Mouse (Mus musculus): Measurements from ENCODE around the gene Ehhadh. TPM values are rescaled to one million over a fixed set of nuclear protein-coding genes. Genes with fewer than 3 reads are reported as not detected.
A peak's percentile ranks its signal among the peaks of the same experiment; 100 is the strongest.

Ehhadh gene
- polyA plus RNA-seq, 1 experiment from 2014 or later, result 2.5 TPM

- H3K4me2 ChIP-seq (replicated peaks; ENCODE audit: low read depth, low read length), result no peak overlapping the region
- no peak overlapping the region for H3K27ac ChIP-seq (ENCODE audit: low read length)
- H3K4me3 ChIP-seq (ENCODE audit: low read depth, low read length), result no peak overlapping the region
- no peaks in the 10 kb centered on the region for H3K9me3 ChIP-seq (ENCODE audit: low read length)
- no peak for ATAC-seq
- peaks cover 3% of the 10 kb centered on the region; the same call in 1 of the 2 replicates for H3K4me1 ChIP-seq (ENCODE audit: insufficient read depth, low read depth, low read length)
- H3K9ac ChIP-seq (replicated peaks; ENCODE audit: low read depth), result no peak overlapping the region
- H3K36me3 ChIP-seq (ENCODE audit: insufficient read depth, low read length), result no peaks in the 10 kb centered on the region
- no peaks in the 10 kb centered on the region for H3K27me3 ChIP-seq (replicated peaks; ENCODE audit: insufficient read depth, low read length)
- WGBS, result 4% methylated on average over 1 of the region's 1 CpGs
- DNase-seq (ENCODE audit: low spot score), result no peak
- TF ChIP-seq CTCF (IDR thresholded peaks at IDR 0.05), result peak; percentile 9; the same call in 1 of the 2 replicates
- TF ChIP-seq EP300 (IDR thresholded peaks at IDR 0.05), result no peak
These were observed 2.9 kb upstream of the Ehhadh start for GRCm38 (mm10) chr16:21790469-21790868.

- TF ChIP-seq CTCF (IDR thresholded peaks at IDR 0.05) (no peak), EP300 (IDR thresholded peaks at IDR 0.05) (no peak)
- H3K27me3 ChIP-seq (replicated peaks; ENCODE audit: insufficient read depth, low read length), result no peaks in the 10 kb centered on the region
- no peak overlapping the region for H3K27ac ChIP-seq (ENCODE audit: low read length)
- peaks cover 3% of the 10 kb centered on the region; the same call in 1 of the 2 replicates for H3K4me1 ChIP-seq (ENCODE audit: insufficient read depth, low read depth, low read length)
- H3K36me3 ChIP-seq (ENCODE audit: insufficient read depth, low read length), result no peaks in the 10 kb centered on the region
- no peaks in the 10 kb centered on the region for H3K9me3 ChIP-seq (ENCODE audit: low read length)
- ATAC-seq (no peak), DNase-seq (ENCODE audit: low spot score) (no peak)
- H3K4me3 ChIP-seq (ENCODE audit: low read depth, low read length), result no peak overlapping the region
- H3K4me2 ChIP-seq (replicated peaks; ENCODE audit: low read depth, low read length), result no peak overlapping the region
- no peak overlapping the region for H3K9ac ChIP-seq (replicated peaks; ENCODE audit: low read depth)
- 77% methylated on average over 2 of the region's 2 CpGs for WGBS
These were observed 1.6 kb upstream of the Ehhadh start for GRCm38 (mm10) chr16:21789180-21789579.

GRCm38 (mm10) chr16:21788581-21788980, 974 bp upstream of the Ehhadh start:
- Histone ChIP-seq H3K4me1 (ENCODE audit: insufficient read depth, low read depth, low read length) (peaks cover 3% of the 10 kb centered on the region; the same call in 1 of the 2 replicates), H3K27ac (ENCODE audit: low read length) (no peak overlapping the region), H3K9ac (replicated peaks; ENCODE audit: low read depth) (no peak overlapping the region), H3K27me3 (replicated peaks; ENCODE audit: insufficient read depth, low read length) (no peaks in the 10 kb centered on the region), H3K4me3 (ENCODE audit: low read depth, low read length) (no peak overlapping the region), H3K36me3 (ENCODE audit: insufficient read depth, low read length) (no peaks in the 10 kb centered on the region), H3K4me2 (replicated peaks; ENCODE audit: low read depth, low read length) (no peak overlapping the region), H3K9me3 (ENCODE audit: low read length) (no peaks in the 10 kb centered on the region)
- ATAC-seq (no peak), DNase-seq (ENCODE audit: low spot score) (peak; percentile 29)
- 49% methylated on average over 3 of the region's 3 CpGs for WGBS
- peak; percentile 57 for TF ChIP-seq CTCF (IDR thresholded peaks at IDR 0.05)
- TF ChIP-seq EP300 (IDR thresholded peaks at IDR 0.05), result no peak

- TF ChIP-seq EP300 (IDR thresholded peaks at IDR 0.05) (no peak), CTCF (IDR thresholded peaks at IDR 0.05) (no peak)
- Histone ChIP-seq H3K4me3 (ENCODE audit: low read depth, low read length) (no peak overlapping the region), H3K4me1 (ENCODE audit: insufficient read depth, low read depth, low read length) (peaks cover 3% of the 10 kb centered on the region; the same call in 1 of the 2 replicates), H3K9me3 (ENCODE audit: low read length) (no peaks in the 10 kb centered on the region), H3K36me3 (ENCODE audit: insufficient read depth, low read length) (no peaks in the 10 kb centered on the region), H3K27me3 (replicated peaks; ENCODE audit: insufficient read depth, low read length) (no peaks in the 10 kb centered on the region), H3K4me2 (replicated peaks; ENCODE audit: low read depth, low read length) (no peak overlapping the region), H3K27ac (ENCODE audit: low read length) (no peak overlapping the region), H3K9ac (replicated peaks; ENCODE audit: low read depth) (no peak overlapping the region)
- 87% methylated on average over 8 of the region's 8 CpGs for WGBS
- DNase-seq (ENCODE audit: low spot score) (no peak), ATAC-seq (no peak)
These were observed 1.3 kb downstream of the Ehhadh start for GRCm38 (mm10) chr16:21786317-21786716.

GRCm38 (mm10) chr16:21785000-21785399, 2.6 kb downstream of the Ehhadh start:
- H3K4me1 ChIP-seq (ENCODE audit: insufficient read depth, low read depth, low read length), result peaks cover 3% of the 10 kb centered on the region; the same call in 1 of the 2 replicates
- no peak for TF ChIP-seq CTCF (IDR thresholded peaks at IDR 0.05)
- TF ChIP-seq EP300 (IDR thresholded peaks at IDR 0.05), result no peak
- 80% methylated on average over 4 of the region's 4 CpGs for WGBS
- H3K9ac ChIP-seq (replicated peaks; ENCODE audit: low read depth), result no peak overlapping the region
- H3K4me3 ChIP-seq (ENCODE audit: low read depth, low read length), result no peak overlapping the region
- no peaks in the 10 kb centered on the region for H3K9me3 ChIP-seq (ENCODE audit: low read length)
- H3K36me3 ChIP-seq (ENCODE audit: insufficient read depth, low read length), result no peaks in the 10 kb centered on the region
- H3K27me3 ChIP-seq (replicated peaks; ENCODE audit: insufficient read depth, low read length), result no peaks in the 10 kb centered on the region
- no peak for ATAC-seq
- DNase-seq (ENCODE audit: low spot score), result no peak
- H3K27ac ChIP-seq (ENCODE audit: low read length), result no peak overlapping the region
- no peak overlapping the region for H3K4me2 ChIP-seq (replicated peaks; ENCODE audit: low read depth, low read length)

- Histone ChIP-seq H3K4me2 (replicated peaks; ENCODE audit: low read depth, low read length) (no peak overlapping the region), H3K27ac (ENCODE audit: low read length) (no peak overlapping the region), H3K9ac (replicated peaks; ENCODE audit: low read depth) (no peak overlapping the region), H3K4me3 (ENCODE audit: low read depth, low read length) (no peak overlapping the region), H3K27me3 (replicated peaks; ENCODE audit: insufficient read depth, low read length) (no peaks in the 10 kb centered on the region), H3K36me3 (ENCODE audit: insufficient read depth, low read length) (no peaks in the 10 kb centered on the region), H3K9me3 (ENCODE audit: low read length) (no peaks in the 10 kb centered on the region), H3K4me1 (ENCODE audit: insufficient read depth, low read depth, low read length) (no peaks in the 10 kb centered on the region; the same call in 1 of the 2 replicates)
- TF ChIP-seq CTCF (IDR thresholded peaks at IDR 0.05), result no peak
- TF ChIP-seq EP300 (IDR thresholded peaks at IDR 0.05), result no peak
- ATAC-seq (no peak), DNase-seq (ENCODE audit: low spot score) (no peak)
- WGBS, result 40% methylated on average over 2 of the region's 2 CpGs
These were observed 4.8 kb downstream of the Ehhadh start for GRCm38 (mm10) chr16:21782807-21783206.

- H3K4me2 ChIP-seq (replicated peaks; ENCODE audit: low read depth, low read length), result no peak overlapping the region
- WGBS, result 81% methylated on average over 3 of the region's 3 CpGs
- H3K27me3 ChIP-seq (replicated peaks; ENCODE audit: insufficient read depth, low read length), result no peaks in the 10 kb centered on the region
- H3K9me3 ChIP-seq (ENCODE audit: low read length), result no peaks in the 10 kb centered on the region
- TF ChIP-seq EP300 (IDR thresholded peaks at IDR 0.05) (no peak), CTCF (IDR thresholded peaks at IDR 0.05) (no peak)
- no peak overlapping the region for H3K9ac ChIP-seq (replicated peaks; ENCODE audit: low read depth)
- no peak overlapping the region for H3K4me3 ChIP-seq (ENCODE audit: low read depth, low read length)
- H3K36me3 ChIP-seq (ENCODE audit: insufficient read depth, low read length), result no peaks in the 10 kb centered on the region
- H3K4me1 ChIP-seq (ENCODE audit: insufficient read depth, low read depth, low read length), result no peaks in the 10 kb centered on the region
- DNase-seq (ENCODE audit: low spot score), result no peak
- ATAC-seq, result no peak
- H3K27ac ChIP-seq (ENCODE audit: low read length), result no peak overlapping the region
These were observed 5.7 kb downstream of the Ehhadh start for GRCm38 (mm10) chr16:21781895-21782294.
